Mouse (Mus musculus) small intestine, adult 2 months (tissue): ENCODE measurements around the gene Papss1. TPM values are rescaled to one million over a fixed set of nuclear protein-coding genes. Genes with fewer than 3 reads are reported as not detected.

Source experiments
- H3K27ac ChIP-seq: fragments of 200-500 bp; 2 replicates; pipeline ENCODE4 v1.5.1; 2012; ENCODE audit warnings: low read depth, low read length, control low read depth, inconsistent platforms; ENCODE audit not compliant: insufficient read depth
- H3K27me3 ChIP-seq: fragments of 200-500 bp; 2 replicates; pipeline ENCODE4 v1.6.1; 2012; ENCODE audit warnings: mild to moderate bottlenecking, moderate library complexity, low read length, inconsistent platforms; ENCODE audit not compliant: control insufficient read depth, insufficient read depth
- H3K36me3 ChIP-seq: fragments of 200-500 bp; 2 replicates; pipeline ENCODE4 v1.6.1; 2012; ENCODE audit warnings: mild to moderate bottlenecking, low read length, control low read depth, inconsistent platforms; ENCODE audit not compliant: control insufficient read depth, insufficient read depth
- H3K4me1 ChIP-seq: fragments of 200-500 bp; 2 replicates; pipeline ENCODE4 v1.6.1; 2012; ENCODE audit warnings: low read length, inconsistent platforms, mixed read lengths; ENCODE audit not compliant: control insufficient read depth, insufficient read depth, insufficient read length
- H3K4me3 ChIP-seq: fragments of 200-500 bp; 2 replicates; pipeline ENCODE4 v1.5.1; 2012; ENCODE audit warnings: low read depth, mild to moderate bottlenecking, control low read depth, inconsistent platforms, low read length, moderate library complexity
- CTCF ChIP-seq: fragments of 200-500 bp; IDR thresholded peaks from 2 replicates; pipeline ENCODE4 v1.5.1; 2012; ENCODE audit warnings: low read depth, mild to moderate bottlenecking, control low read depth, inconsistent platforms, low read length, moderate library complexity, mixed read lengths; ENCODE audit not compliant: insufficient replicate concordance, insufficient read length; ENCODE audit errors: extremely low read depth
- POLR2A ChIP-seq: fragments of 200-500 bp; IDR thresholded peaks from 2 replicates; pipeline ENCODE4 v1.6.1; 2012; ENCODE audit warnings: low read depth, mild to moderate bottlenecking, control low read depth, inconsistent platforms, low read length, moderate library complexity
- WGBS: fragments of 180-500 bp; shearing (Covaris S2); methylation state at CpG from one replicate; pipeline ENCODE4 v1.1.7; 2018; 5-methylcytosine and 5-hydroxymethylcytosine counted together
- polyA plus RNA-seq: library from polyadenylated mRNA; depleted of rRNA; stranded (reverse); fragments of >200 nt; gene quantifications from 2 replicates; pipeline ENCODE4 v1.2.3, GENCODE M21; 2012

Papss1 gene
- polyA plus RNA-seq, 1 experiment = 44.8 TPM

DNA sequence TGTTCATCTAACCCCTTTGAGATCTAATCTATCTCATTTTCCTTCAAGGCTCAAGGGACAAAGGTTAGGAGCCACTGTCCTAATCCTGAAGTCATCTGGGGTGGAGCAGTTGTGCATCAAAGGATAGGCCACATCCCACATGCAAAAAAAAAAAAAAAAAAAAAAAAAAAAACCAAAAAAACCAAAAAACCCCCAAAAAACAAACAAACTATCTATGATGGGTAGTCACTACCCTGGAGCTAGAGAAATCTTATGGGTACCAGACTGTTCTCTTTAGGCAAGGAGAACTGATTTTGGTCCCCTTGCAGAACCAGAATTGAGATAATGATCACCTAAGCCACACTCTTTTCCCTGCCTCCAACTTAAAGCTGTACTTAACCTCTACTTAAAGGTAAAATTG is 3.0 kb upstream of the Papss1 start:
- H3K4me3 ChIP-seq = no peak overlapping the region
- no peak overlapping the region for H3K27ac ChIP-seq
- peaks cover 17% of the 10 kb centered on the region; the same call in 1 of the 2 replicates for H3K4me1 ChIP-seq
- no peaks in the 10 kb centered on the region for H3K27me3 ChIP-seq
- TF ChIP-seq CTCF (no peak), POLR2A (no peak)
- H3K36me3 ChIP-seq = no peaks in the 10 kb centered on the region

DNA sequence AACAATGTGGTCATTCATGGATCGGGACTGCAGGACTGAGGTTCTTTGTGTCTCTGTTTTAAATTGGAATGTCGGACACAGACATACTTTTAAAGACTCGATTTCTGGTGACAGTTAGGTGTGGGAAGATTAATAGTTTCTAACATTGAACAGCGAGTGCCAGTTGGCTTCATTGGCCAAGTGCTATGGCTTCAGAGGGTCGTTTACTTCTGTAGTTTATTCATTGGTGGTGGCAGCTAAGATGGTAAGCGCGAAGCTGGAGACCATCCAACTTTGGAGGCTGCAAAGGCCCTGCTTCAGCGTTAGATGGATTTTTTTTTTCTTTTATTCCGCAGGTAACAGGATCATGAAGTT is 666 bp downstream of the Papss1 start:
- Histone ChIP-seq H3K36me3 (peaks cover 2% of the 10 kb centered on the region; the same call in 1 of the 2 replicates), H3K27ac (peak overlapping the region; percentile 41), H3K4me3 (peak overlapping the region; percentile 88), H3K27me3 (no peaks in the 10 kb centered on the region), H3K4me1 (peaks cover 21% of the 10 kb centered on the region)
- WGBS = under 1% methylated on average over 9 of the region's 9 CpGs
- TF ChIP-seq CTCF = no peak
- TF ChIP-seq POLR2A = no peak

DNA sequence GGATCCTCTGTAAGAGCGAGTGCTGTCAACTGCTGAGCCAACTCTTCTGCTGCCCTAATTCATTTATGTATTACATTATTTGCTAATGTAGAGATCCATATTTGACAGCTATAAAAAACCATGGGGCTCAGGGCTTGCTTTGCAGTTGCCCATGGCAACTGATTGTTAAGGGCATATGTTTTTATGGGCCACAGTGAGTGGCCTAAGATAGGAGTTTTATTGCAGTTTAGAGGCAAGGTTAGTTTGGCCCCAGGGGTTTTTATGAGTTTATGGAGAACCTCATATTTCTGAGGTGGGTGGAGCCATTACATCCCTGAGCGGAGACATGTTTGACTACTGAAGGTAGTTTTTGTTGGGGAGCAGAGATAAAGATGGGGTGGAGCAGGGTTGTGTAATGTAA is 1.7 kb downstream of the Papss1 start:
- WGBS = 38% methylated on average over 2 of the region's 2 CpGs

DNA sequence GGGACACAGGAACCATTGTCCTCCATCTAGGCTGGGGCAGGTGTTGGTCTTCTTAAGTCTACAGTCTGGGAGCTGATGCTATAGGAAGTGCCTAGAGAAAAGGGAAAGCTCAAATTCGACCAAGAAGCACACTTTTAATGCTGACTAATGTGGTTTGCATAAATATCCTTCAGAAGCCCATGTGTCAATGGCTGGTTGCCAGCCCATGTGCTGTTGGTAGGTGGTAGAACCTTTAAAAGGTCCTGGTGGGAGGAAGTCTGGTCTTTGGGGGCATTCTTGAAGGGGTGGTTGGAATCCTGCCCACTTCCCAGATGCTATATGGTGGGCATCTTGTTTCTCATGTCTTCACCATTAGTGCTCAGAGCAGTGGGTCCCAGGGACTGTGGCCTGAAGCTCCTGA is 5.9 kb downstream of the Papss1 start:
- TF ChIP-seq CTCF (no peak), POLR2A (no peak)
- Histone ChIP-seq H3K27ac (no peak overlapping the region), H3K36me3 (peaks cover 2% of the 10 kb centered on the region; the same call in 1 of the 2 replicates), H3K27me3 (no peaks in the 10 kb centered on the region), H3K4me3 (no peak overlapping the region), H3K4me1 (peaks cover 14% of the 10 kb centered on the region)
- WGBS = 28% methylated on average over 1 of the region's 1 CpGs

More for the DNA sequence above, 1.7 kb downstream of the Papss1 start:
- TF ChIP-seq CTCF = no peak
- TF ChIP-seq POLR2A = no peak
- H3K4me1 ChIP-seq = peaks cover 19% of the 10 kb centered on the region
- peak overlapping the region; percentile 37; the same call in 1 of the 2 replicates for H3K4me3 ChIP-seq
- H3K27me3 ChIP-seq = no peaks in the 10 kb centered on the region
- H3K36me3 ChIP-seq = peaks cover 2% of the 10 kb centered on the region; the same call in 1 of the 2 replicates
- H3K27ac ChIP-seq = peak overlapping the region; percentile 10

DNA sequence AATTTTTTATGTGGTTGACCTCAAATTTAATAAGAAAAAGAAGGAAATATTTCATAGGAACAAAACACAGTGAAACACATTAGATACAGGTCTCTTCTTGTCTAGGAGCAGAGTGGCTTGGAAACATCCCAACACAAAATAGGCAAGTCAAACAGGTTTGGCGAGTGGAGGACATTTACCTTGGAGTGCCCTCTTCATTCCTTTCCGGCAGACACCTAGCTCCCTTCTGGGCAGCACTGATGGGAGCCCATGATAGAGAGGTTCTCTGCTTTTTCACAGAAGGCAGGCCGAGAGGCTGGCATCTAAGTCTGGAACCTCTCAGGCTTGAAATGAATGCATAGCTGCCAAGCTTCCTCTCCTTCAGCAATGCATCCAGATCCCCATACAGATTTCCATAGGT is 9.0 kb downstream of the Papss1 start:
- no peak overlapping the region for H3K4me3 ChIP-seq
- H3K27me3 ChIP-seq = no peaks in the 10 kb centered on the region
- 32% methylated on average over 3 of the region's 3 CpGs for WGBS
- TF ChIP-seq CTCF = no peak
- no peak for TF ChIP-seq POLR2A
- peaks cover 2% of the 10 kb centered on the region; the same call in 1 of the 2 replicates for H3K36me3 ChIP-seq
- H3K4me1 ChIP-seq = peaks cover 4% of the 10 kb centered on the region; the same call in 1 of the 2 replicates
- H3K27ac ChIP-seq = no peak overlapping the region

DNA sequence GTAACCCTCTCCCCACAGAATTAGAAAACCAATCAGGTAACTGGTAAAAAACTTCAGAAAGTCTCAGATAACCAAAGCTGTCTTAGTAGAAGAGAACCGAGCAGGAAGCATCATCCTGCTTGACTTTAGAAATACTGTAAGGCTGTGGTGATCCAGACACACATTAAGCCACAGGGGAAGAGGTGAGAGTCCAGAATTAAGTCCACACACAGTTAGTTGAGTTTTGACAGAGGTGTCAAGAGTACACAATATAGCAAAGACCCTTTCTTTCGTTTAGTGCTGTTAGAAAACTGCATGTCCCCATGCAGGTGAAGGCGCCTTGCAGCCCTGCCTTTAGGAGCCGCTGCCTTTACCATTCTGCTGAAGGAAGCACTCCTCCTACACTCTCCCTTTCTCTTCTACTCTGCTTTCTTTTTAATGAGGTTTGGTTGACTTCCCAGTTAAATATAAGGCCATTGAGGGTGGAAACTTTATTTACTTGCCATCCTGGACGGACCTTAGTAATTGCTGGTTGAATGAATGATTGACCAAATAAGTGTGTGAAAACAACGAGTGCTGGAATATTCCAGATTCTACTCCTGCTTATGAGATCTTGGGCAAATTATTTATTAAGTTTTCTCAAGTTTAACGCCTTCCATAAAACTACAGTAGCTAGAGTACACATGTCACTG is 14.0 kb downstream of the Papss1 start:
- peaks cover 26% of the 10 kb centered on the region for H3K36me3 ChIP-seq
- no peak overlapping the region for H3K4me3 ChIP-seq
- no peak overlapping the region for H3K27ac ChIP-seq
- WGBS = 81% methylated on average over 7 of the region's 7 CpGs
- H3K27me3 ChIP-seq = no peaks in the 10 kb centered on the region
- TF ChIP-seq CTCF (no peak), POLR2A (no peak)
- no peaks in the 10 kb centered on the region for H3K4me1 ChIP-seq

DNA sequence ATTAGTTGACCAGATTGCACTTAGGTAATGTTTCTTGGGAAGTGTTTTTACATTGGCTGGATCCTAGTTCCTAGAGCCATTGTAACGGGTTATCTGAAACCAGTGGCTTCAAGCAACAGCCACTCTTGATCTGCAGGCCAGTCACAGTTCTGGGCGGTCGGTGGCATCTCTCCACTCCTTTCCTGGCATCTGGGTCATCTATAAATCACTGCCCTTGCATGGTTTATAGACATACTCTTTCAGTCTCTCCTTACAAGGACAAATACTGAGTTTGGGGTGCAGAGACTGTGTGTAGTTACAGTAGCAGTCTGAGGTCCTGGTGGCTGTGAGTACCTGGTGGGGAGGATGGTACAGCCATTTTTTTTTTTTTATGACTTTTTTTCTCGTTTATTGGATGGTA is 15.5 kb downstream of the Papss1 start:
- no peak overlapping the region for H3K27ac ChIP-seq
- 82% methylated on average over 4 of the region's 4 CpGs for WGBS
- no peaks in the 10 kb centered on the region for H3K27me3 ChIP-seq
- peaks cover 38% of the 10 kb centered on the region for H3K36me3 ChIP-seq
- no peak for TF ChIP-seq POLR2A
- no peak for TF ChIP-seq CTCF
- H3K4me3 ChIP-seq = no peak overlapping the region
- H3K4me1 ChIP-seq = no peaks in the 10 kb centered on the region

DNA sequence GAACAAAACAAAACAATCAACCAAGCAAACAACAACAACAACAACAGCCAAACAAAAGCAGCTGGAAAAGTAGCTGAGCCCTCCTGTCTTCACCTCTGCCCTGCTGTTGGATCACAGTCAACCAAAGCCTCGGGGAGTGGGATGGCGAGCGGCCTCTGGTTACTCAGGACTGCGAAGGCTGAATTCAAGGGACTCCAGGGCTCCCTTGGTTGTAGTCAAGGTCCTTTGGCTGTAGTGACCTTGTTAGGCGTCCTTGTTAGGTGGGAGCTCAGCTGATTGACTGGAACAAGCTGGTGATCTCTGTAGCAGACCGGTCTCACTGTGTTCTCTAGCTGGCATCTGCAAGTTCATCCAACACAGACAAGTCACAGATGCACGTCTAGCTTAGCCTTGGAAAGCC is 16.5 kb downstream of the Papss1 start:
- WGBS = 92% methylated on average over 7 of the region's 7 CpGs
- no peak overlapping the region for H3K27ac ChIP-seq
- peaks cover 45% of the 10 kb centered on the region for H3K36me3 ChIP-seq
- no peaks in the 10 kb centered on the region for H3K27me3 ChIP-seq
- H3K4me3 ChIP-seq = no peak overlapping the region
- no peak for TF ChIP-seq POLR2A
- TF ChIP-seq CTCF = no peak
- H3K4me1 ChIP-seq = no peaks in the 10 kb centered on the region
